Mouse (Mus musculus) adrenal gland, adult 10 weeks (tissue): ENCODE data around the gene Elk3. TPM values are rescaled to one million over a fixed set of nuclear protein-coding genes. Genes with fewer than 3 reads are reported as not detected.

Experiments used
- polyA plus RNA-seq: library from polyadenylated mRNA; stranded (reverse); fragments of 350-450 nt; fragmentation: Illumina TruSeq; extraction: RNeasy Lipid Tissue Mini Kit (QIAGEN cat#74804); gene quantifications from one replicate; pipeline ENCODE4 v1.2.3, GENCODE M21; 2014; ENCODE audit warnings: low read depth, low replicate concordance

Elk3 gene
- polyA plus RNA-seq = 36.2 TPM

DNA sequence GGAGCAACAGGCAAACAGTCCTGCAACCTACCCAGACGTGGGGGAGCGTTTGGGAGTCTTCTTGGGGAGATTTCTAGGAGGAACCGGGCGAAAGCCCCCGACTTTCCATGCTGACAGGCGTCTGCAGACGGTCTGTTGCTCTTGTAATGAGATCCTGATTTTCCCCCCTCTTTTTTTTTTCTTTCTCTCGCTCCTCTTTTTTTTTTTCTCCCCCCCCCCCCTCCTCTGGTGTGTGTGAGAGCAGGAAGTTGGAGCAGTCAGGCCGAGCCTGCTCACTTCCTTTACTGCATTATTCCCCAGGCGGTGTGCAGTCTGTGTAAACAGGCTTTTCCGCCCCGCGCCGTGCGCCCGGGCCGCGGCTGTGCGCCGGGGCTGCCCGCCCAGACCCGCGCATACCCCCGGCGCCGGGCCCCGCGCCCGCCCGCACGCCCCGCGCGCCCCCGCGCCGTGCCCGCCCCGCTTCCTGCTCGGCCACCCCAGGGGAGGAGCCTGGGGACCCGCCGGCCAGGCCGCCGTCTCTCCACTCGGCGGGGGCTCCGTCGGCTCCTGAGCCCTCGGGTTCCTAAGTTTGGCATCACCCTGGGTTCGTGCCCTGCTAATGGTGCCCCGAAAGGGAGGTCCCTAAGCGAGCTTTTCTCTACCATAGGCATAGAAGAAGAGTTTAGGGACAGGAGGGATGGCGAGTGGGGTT lies at the start of gene Elk3:
Elk3 (minus strand) TSS at position 415 of the 691 bp plus-strand sequence.

Other genes with a start within 250 kb of the Elk3 start
- 1.4 TPM for gene Cfap54, start 229.5 kb downstream of the Elk3 start, polyA plus RNA-seq
- 44.4 TPM for gene Cdk17, start 150.3 kb downstream of the Elk3 start, polyA plus RNA-seq
- 42.7 TPM for gene Lta4h, start 142.3 kb upstream of the Elk3 start, polyA plus RNA-seq
- not detected for gene Hal, start 177.6 kb upstream of the Elk3 start, polyA plus RNA-seq
- gene Amdhd1, start 228.9 kb upstream of the Elk3 start, polyA plus RNA-seq = not detected
- not detected for gene Ccdc38, start 229.5 kb upstream of the Elk3 start, polyA plus RNA-seq